Mouse (Mus musculus): Measurements from ENCODE around the gene Thap2. TPM values are rescaled to one million over a fixed set of nuclear protein-coding genes. Genes with fewer than 3 reads are reported as not detected.

The Thap2 gene
- polyA plus RNA-seq, 1 experiment from 2014 or later: 24.9 TPM

DNA sequence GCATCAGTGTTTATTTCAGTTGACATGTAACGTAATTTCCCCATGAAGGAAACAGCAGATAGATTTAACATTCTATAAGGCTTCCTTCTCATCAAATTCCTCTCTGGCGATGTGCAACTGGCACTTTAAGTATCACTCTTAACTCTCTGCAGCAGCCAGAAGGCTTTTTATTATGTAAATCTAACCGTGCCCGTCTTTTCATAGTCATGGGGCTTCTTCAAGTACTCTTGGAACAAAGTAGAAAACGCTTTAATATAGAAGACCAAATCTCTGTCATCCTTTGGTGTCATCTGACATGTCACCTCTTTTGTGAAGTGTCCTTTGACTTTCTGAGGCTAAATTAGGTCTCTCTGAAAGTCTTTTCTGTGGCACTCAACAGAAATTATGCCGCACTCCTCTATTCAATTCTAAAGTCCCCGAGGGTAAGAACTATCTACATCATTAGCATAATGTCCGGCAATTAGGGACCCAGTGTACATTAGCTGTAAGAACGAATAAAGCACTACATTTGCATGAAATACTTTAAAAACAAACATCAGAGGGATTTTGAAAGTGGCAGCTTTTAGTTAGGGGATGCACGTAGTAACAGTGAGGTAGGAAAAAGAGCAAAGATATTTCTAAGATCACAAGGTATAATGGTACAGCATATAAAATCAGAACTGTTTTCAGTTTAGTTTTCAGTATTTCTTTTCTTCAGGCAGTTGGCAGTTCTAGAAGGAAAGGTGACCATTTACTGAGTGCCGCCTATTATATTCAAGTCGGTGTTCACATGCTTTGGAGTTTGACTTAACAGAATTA lies 1.2 kb downstream of the Thap2 start:
- no peak for ATAC-seq (ENCODE audit: insufficient read depth, low FRiP score, low read depth)
- H3K27ac ChIP-seq: peak overlapping the region; percentile 95; the same call in 1 of the 2 replicates

DNA sequence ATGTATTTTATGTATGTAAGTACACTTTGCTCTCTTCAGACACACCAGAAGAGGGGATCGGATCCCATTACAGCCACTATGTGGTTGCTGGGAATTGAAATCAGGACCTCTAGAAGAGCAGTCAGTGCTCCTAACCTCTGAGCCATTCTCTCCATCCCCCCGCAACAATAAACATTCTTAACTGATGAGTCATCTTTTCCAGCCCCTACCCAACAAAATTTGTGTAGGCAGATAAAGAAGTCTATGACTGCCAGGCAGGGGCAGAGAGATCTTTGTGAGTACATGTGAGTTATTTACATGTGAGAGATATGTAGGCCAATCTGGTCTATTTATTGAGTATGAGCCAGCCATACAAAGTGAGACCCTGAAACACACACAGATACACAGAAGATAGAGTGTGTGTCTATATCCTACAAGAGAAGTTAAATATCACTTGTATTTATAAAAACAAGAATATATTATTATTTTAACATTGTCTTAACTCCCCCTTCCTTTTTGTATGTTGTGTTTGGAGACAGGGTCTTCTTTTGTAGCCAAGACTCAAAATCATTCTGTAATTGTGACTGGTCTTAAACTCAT lies 2.6 kb downstream of the Thap2 start:
- no peaks in the 10 kb centered on the region for H3K36me3 ChIP-seq
- no peak for ATAC-seq (ENCODE audit: insufficient read depth, low FRiP score, low read depth)
- H3K4me3 ChIP-seq (replicated peaks): no peak overlapping the region
- peaks cover 7% of the 10 kb centered on the region; the same call in 1 of the 2 replicates for H3K4me1 ChIP-seq
- WGBS: 79% methylated on average over 2 of the region's 2 CpGs
- no peak overlapping the region for H3K27ac ChIP-seq
- no peak overlapping the region for H3K4me2 ChIP-seq
- no peaks in the 10 kb centered on the region for H3K27me3 ChIP-seq (replicated peaks)
- no peaks in the 10 kb centered on the region for H3K9me3 ChIP-seq
- no peak overlapping the region for H3K9ac ChIP-seq

More for the DNA sequence above, 1.2 kb downstream of the Thap2 start:
- Histone ChIP-seq H3K4me2 (peak overlapping the region; percentile 52), H3K4me1 (peaks cover 11% of the 10 kb centered on the region; the same call in 1 of the 2 replicates), H3K9ac (no peak overlapping the region), H3K27me3 (replicated peaks) (no peaks in the 10 kb centered on the region), H3K4me3 (replicated peaks) (peak overlapping the region; percentile 76), H3K36me3 (no peaks in the 10 kb centered on the region), H3K9me3 (no peaks in the 10 kb centered on the region)
- WGBS: 40% methylated on average over 12 of the region's 12 CpGs

DNA sequence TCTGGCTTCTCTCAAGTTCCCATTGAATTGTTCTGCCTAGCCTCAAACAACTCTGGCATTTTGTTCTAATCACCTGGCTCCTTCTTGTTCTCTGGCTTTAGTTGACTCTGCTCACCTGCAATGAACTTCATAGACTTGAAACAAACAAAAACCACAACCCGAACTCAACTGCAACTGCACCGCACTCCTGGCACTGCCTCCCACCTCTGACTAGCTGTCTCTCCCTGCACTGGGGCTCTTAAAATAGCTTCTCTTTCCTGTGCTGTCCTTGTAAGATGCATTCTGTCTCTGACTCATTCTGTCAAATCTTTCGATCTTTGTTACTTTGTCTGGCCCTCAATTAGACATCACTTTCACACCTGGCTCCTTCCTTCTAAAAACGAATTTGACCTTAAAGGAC lies 21.1 kb downstream of the Thap2 start:
- H3K27me3 ChIP-seq (replicated peaks): no peaks in the 10 kb centered on the region
- H3K36me3 ChIP-seq: no peaks in the 10 kb centered on the region
- peak overlapping the region; percentile 35; the same call in 1 of the 2 replicates for H3K9ac ChIP-seq
- H3K4me3 ChIP-seq (replicated peaks): peak overlapping the region; percentile 60; the same call in 1 of the 2 replicates
- H3K4me1 ChIP-seq: peaks cover 3% of the 10 kb centered on the region
- H3K9me3 ChIP-seq: no peaks in the 10 kb centered on the region
- H3K27ac ChIP-seq: peak overlapping the region; percentile 97; the same call in 1 of the 2 replicates
- 82% methylated on average over 4 of the region's 4 CpGs for WGBS
- peak overlapping the region; percentile 79 for H3K4me2 ChIP-seq
- no peak for ATAC-seq (ENCODE audit: insufficient read depth, low FRiP score, low read depth)

DNA sequence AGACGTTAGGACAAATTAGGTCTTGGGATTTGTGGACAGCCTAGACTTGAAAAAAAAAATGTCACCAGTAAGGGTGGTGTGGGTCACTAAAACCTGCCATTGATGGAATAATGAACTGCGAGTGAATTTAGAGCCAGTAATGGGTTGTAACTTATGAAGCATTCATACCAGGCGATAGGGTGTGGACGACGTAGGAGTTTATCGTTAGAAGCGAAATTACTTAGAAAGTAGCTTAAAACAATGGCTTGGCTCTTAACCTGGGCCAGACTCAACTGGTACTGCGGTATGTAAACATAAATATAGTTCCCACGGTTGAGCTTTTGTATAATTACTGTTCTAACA lies 21.6 kb downstream of the Thap2 start:
- Histone ChIP-seq H3K9me3 (no peaks in the 10 kb centered on the region), H3K4me1 (peaks cover 3% of the 10 kb centered on the region), H3K4me3 (replicated peaks) (peak overlapping the region; percentile 60), H3K9ac (peak overlapping the region; percentile 35; the same call in 1 of the 2 replicates), H3K36me3 (no peaks in the 10 kb centered on the region), H3K27ac (peak overlapping the region; percentile 97), H3K4me2 (peak overlapping the region; percentile 79), H3K27me3 (replicated peaks) (no peaks in the 10 kb centered on the region)
- peak; percentile 12 for ATAC-seq (ENCODE audit: insufficient read depth, low FRiP score, low read depth)
- 7% methylated on average over 9 of the region's 9 CpGs for WGBS

DNA sequence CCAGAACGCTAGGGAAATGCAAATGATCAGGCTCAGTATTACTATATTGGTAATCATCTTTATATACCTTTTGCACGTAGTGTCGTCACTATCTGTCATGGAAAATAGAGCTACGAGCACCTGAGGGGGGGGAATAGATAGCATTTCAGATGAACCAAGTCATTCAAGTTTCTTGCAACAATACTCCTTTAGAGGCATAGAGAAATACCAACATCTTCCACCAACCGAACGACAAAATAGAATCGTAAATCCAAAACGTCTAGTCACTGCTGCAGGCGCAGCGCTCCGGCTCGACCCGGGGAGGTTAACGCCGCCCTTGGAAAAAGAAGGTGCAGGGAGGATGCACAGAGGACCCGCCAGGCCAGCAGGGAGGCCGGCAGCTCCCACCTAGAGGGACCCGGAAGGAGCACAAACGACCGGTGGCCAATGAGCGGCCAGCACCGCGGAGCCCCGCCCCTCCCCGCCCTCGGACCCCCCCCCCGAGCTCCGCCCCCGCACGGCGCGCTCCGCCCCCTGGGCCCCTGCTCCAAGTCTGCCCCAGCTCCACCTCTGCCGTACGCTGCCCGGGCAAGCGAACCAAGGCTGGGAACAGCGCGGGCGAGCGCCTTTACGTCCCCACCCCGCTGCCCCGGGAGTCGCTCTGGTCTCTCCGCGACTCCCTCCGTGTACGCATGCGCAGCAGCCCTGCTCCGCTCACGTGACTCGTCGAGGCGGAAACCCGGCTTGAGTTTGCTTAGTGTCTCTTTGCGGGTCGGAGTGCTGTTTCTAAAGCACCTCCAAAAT lies 22.2 kb downstream of the Thap2 start, which contains the start of gene Tmem19:
TSS of gene Tmem19 (minus strand) at position 662 of the 783 bp plus-strand sequence.
- Histone ChIP-seq H3K27ac (peak within 1 kb of the TSS; percentile 97), H3K4me3 (replicated peaks) (peak within 1 kb of the TSS; percentile 60), H3K4me2 (peak within 1 kb of the TSS; percentile 79), H3K36me3 (no peaks in the 10 kb centered on the region; the same call in 1 of the 2 replicates), H3K9me3 (no peaks in the 10 kb centered on the region), H3K9ac (peak within 1 kb of the TSS; percentile 39; the same call in 1 of the 2 replicates), H3K27me3 (replicated peaks) (no peaks in the 10 kb centered on the region), H3K4me1 (peaks cover 3% of the 10 kb centered on the region)
- under 1% methylated on average over 53 of the region's 58 CpGs for WGBS
- peak; percentile 100 for ATAC-seq (ENCODE audit: insufficient read depth, low FRiP score, low read depth)

DNA sequence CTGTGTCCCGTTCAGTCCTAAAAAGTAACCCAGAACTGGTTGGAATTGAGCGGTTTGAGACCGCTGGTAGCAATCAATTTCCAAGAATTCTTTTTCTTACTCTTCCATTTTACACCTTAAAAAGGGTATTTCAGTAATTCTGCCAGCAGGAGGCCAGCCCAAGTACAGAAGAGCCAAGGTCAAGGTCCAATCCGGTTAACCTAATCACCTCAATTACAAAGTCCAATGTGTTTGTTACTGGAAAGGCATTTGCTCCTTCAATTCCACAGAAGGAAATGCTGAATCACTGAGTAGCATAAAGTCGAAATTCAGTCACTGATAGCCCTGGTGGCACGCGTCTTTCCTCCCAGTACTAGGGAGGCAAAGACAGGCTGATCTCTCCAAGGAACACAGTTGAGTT lies 25.2 kb downstream of the Thap2 start:
- peaks cover 3% of the 10 kb centered on the region for H3K4me1 ChIP-seq
- no peak for ATAC-seq (ENCODE audit: insufficient read depth, low FRiP score, low read depth)
- H3K4me2 ChIP-seq: no peak overlapping the region
- H3K4me3 ChIP-seq (replicated peaks): no peak overlapping the region
- H3K36me3 ChIP-seq: peaks cover 3% of the 10 kb centered on the region; the same call in 1 of the 2 replicates
- H3K27ac ChIP-seq: no peak overlapping the region
- H3K9ac ChIP-seq: no peak overlapping the region
- WGBS: 86% methylated on average over 7 of the region's 7 CpGs
- H3K9me3 ChIP-seq: no peaks in the 10 kb centered on the region
- H3K27me3 ChIP-seq (replicated peaks): no peaks in the 10 kb centered on the region

DNA sequence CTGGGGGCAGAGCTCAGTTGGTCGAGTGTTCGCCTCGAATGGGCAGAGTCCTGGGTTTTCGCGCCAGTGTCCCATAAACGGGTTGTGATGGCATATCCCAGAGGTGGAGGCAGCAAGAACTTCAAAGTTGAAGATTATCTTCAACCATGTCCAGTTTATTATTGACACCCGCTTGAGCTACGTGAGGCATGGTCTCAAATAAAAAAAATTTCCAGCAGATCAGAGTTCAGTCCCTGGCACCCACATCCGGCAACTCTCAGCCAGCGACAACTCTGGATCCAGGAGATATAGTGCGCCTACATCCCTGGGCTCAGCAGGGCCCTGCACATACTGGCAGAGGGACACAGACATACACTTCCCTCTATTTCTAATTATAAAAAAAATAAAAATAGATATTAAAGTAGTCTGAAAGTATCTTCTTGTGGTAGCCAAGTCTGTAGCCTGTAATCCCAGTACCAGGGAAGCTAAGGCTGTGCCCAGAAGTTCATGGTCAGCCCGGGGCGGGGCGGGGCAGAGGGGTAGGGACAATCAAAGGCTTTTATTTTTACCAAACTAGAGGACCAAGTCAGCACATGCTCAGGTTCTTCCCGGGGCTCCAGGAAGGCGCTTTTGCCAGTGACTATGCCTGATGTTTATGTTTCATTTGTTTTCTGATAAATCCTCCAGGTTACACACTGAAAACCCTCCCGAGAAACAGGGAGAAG lies 25.9 kb downstream of the Thap2 start:
- peaks cover 3% of the 10 kb centered on the region for H3K4me1 ChIP-seq
- no peak for ATAC-seq (ENCODE audit: insufficient read depth, low FRiP score, low read depth)
- 91% methylated on average over 17 of the region's 17 CpGs for WGBS
- peaks cover 3% of the 10 kb centered on the region; the same call in 1 of the 2 replicates for H3K36me3 ChIP-seq
- no peak overlapping the region for H3K4me3 ChIP-seq (replicated peaks)
- H3K9me3 ChIP-seq: no peaks in the 10 kb centered on the region
- H3K27me3 ChIP-seq (replicated peaks): no peaks in the 10 kb centered on the region
- no peak overlapping the region for H3K4me2 ChIP-seq
- no peak overlapping the region for H3K9ac ChIP-seq
- no peak overlapping the region for H3K27ac ChIP-seq

DNA sequence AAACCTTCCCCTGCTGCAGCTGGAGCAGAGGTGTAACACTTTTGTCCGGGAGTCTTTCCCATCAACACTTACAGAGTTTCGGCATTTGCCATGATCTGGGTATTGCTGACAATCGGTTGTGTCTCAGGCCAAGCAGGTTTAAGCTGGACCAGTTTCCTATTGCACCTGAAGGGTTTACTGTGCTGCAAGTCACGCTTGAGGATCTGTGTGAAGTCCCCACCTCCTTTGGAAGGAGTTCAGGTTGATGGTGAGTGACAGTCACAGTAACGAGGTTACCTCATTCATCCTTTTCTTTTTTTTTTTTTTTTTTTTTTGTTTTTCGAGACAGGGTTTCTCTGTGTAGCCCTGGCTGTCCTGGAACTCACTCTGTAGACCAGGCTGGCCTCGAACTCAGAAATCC lies 28.1 kb downstream of the Thap2 start:
- Histone ChIP-seq H3K4me3 (replicated peaks) (no peak overlapping the region), H3K9ac (no peak overlapping the region), H3K4me2 (no peak overlapping the region), H3K27me3 (replicated peaks) (no peaks in the 10 kb centered on the region), H3K9me3 (no peaks in the 10 kb centered on the region), H3K27ac (no peak overlapping the region), H3K4me1 (no peaks in the 10 kb centered on the region; the same call in 1 of the 2 replicates), H3K36me3 (peaks cover 3% of the 10 kb centered on the region; the same call in 1 of the 2 replicates)
- WGBS: 86% methylated on average over 6 of the region's 7 CpGs
- no peak for ATAC-seq (ENCODE audit: insufficient read depth, low FRiP score, low read depth)

DNA sequence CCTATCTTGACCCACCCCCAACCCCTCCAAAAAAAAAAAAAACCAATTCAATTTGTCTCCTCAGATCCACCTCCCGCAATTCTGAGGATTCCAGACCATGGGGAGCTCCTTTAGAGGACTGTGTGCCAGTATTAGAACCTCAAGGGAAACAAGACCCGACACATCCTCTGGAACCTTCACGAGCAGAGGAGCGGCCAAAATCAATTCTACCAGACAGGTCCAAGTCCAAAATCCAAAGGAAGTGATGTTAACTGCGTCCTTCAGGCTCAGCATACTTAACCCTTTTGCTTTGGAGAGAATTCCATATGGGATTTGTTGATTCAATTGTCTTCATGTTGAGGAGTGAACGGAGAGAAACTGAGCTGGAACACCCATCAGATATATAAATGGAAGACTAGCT lies 29.2 kb downstream of the Thap2 start:
- Histone ChIP-seq H3K27ac (no peak overlapping the region), H3K4me3 (replicated peaks) (no peak overlapping the region), H3K36me3 (peaks cover 3% of the 10 kb centered on the region; the same call in 1 of the 2 replicates), H3K4me2 (no peak overlapping the region), H3K4me1 (no peaks in the 10 kb centered on the region), H3K9ac (no peak overlapping the region), H3K27me3 (replicated peaks) (no peaks in the 10 kb centered on the region), H3K9me3 (no peaks in the 10 kb centered on the region)
- ATAC-seq (ENCODE audit: insufficient read depth, low FRiP score, low read depth): no peak
- 83% methylated on average over 6 of the region's 6 CpGs for WGBS

DNA sequence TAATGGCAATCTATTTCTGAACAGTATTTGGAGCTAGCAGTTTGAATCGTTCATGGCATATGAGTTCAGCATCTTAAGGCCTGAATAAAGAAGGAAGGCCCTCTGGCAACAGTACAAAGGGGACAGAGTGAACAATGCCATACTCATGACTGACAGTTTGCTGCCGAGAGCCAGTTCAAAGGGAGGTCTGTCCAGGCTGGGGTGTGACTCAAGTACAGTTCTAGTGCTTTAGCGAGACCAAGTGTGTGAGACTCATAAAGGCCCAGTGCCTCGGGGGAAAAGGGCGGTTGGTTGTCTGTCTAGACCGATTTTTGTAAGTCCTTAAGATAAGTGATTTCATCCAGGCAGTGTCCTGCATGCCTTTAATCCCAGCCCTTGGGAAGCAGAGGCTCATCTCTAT lies 29.7 kb downstream of the Thap2 start:
- 85% methylated on average over 6 of the region's 6 CpGs for WGBS
- Histone ChIP-seq H3K4me3 (replicated peaks) (no peak overlapping the region), H3K9ac (no peak overlapping the region), H3K27me3 (replicated peaks) (no peaks in the 10 kb centered on the region), H3K36me3 (peaks cover 3% of the 10 kb centered on the region; the same call in 1 of the 2 replicates), H3K4me1 (no peaks in the 10 kb centered on the region), H3K9me3 (no peaks in the 10 kb centered on the region), H3K4me2 (no peak overlapping the region), H3K27ac (no peak overlapping the region)
- ATAC-seq (ENCODE audit: insufficient read depth, low FRiP score, low read depth): no peak

DNA sequence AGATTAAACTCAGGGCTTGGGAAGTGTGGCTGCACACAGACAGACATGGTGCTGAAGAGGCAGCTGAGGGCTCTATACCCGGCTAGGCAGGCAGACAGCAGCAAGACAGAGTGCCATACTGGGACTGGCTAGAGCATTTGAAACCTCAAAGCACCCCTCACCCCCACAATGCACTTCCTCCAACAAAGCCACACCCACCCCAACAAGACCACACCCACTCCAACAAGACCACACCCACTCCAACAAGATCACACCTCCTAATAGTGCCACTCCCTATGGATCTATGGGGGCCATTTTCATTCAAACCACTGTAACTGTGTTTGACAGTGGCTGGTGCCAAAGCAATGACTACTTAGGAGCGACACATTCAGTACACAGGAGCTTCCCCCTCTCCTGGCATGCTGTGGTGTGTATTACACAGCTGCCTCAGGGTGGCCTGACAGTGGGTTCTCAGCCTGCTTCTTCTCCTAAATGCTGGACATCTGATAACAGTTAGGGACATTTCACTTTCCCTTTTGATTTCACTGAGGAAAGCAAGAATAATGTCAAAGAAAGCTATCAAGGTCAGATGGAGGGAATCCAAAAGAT lies 33.3 kb downstream of the Thap2 start:
- 76% methylated on average over 2 of the region's 2 CpGs for WGBS
- no peaks in the 10 kb centered on the region for H3K27me3 ChIP-seq (replicated peaks)
- 0 out of 2 replicates have a peak, but pooled peaks cover 3% of the 10 kb centered on the region for H3K36me3 ChIP-seq
- ATAC-seq (ENCODE audit: insufficient read depth, low FRiP score, low read depth): no peak
- H3K9me3 ChIP-seq: no peaks in the 10 kb centered on the region
- no peak overlapping the region for H3K4me2 ChIP-seq
- H3K27ac ChIP-seq: no peak overlapping the region
- no peaks in the 10 kb centered on the region for H3K4me1 ChIP-seq
- no peak overlapping the region for H3K9ac ChIP-seq
- no peak overlapping the region for H3K4me3 ChIP-seq (replicated peaks)

Data from stomach, embryonic 15.5 days (tissue).